Mouse (Mus musculus): ENCODE results near the gene Mettl18.

- no peak for TF ChIP-seq POLR2A (IDR thresholded peaks at IDR 0.05; ENCODE audit: insufficient read depth, low read depth, low read length)
- TF ChIP-seq CTCF (IDR thresholded peaks at IDR 0.05) = no peak
- no peak for TF ChIP-seq EP300 (IDR thresholded peaks at IDR 0.05; ENCODE audit: insufficient read depth, low read depth, low read length)
Observed at GRCm38 (mm10) chr1:163992371-163992770, 2.3 kb upstream of the Mettl18 start.

All from heart, adult 2 months (tissue).